Mouse (Mus musculus) hindbrain, postnatal 0 days (tissue): ENCODE results near the gene Parp16. TPM values are rescaled to one million over a fixed set of nuclear protein-coding genes. Genes with fewer than 3 reads are reported as not detected.

Source experiments
- ATAC-seq: fragments of 200-750 bp; cut with Nextera tagmentation; 2 replicates; pipeline ENCODE4 v1.8.0; 2017; ENCODE audit warnings: mild to moderate bottlenecking, moderate TSS enrichment, moderate library complexity
- DNase-seq: peaks from one replicate; pipeline ENCODE4 v3.0.0-alpha.2; 2015; ENCODE audit warnings: low spot score
- H3K27ac ChIP-seq: fragments of 300-500 bp; sonication (generic); 2 replicates; pipeline ENCODE4 v1.5.1; 2014; ENCODE audit warnings: mild to moderate bottlenecking
- H3K27me3 ChIP-seq: fragments of 300-500 bp; sonication (generic); 2 replicates; pipeline ENCODE4 v1.6.1; 2014; ENCODE audit warnings: low read length, mixed read lengths; ENCODE audit not compliant: insufficient read depth
- H3K36me3 ChIP-seq: fragments of 300-500 bp; sonication (generic); 2 replicates; pipeline ENCODE4 v1.6.1; 2014; ENCODE audit warnings: low read length, mixed read lengths; ENCODE audit not compliant: insufficient read depth
- H3K4me1 ChIP-seq: fragments of 300-500 bp; sonication (generic); 2 replicates; pipeline ENCODE4 v1.6.1; 2014; ENCODE audit warnings: antibody characterized with exemption, low read length, mixed read lengths; ENCODE audit not compliant: insufficient read depth
- H3K4me2 ChIP-seq: fragments of 300-500 bp; sonication (generic); 2 replicates; pipeline ENCODE4 v1.6.1; 2014; ENCODE audit warnings: low read depth, mild to moderate bottlenecking, low read length, moderate library complexity, mixed read lengths
- H3K4me3 ChIP-seq: fragments of 300-500 bp; sonication (generic); 2 replicates; pipeline ENCODE4 v1.5.1; 2014; ENCODE audit warnings: low read length
- H3K9ac ChIP-seq: fragments of 300-500 bp; sonication (generic); replicated peaks from 2 replicates; pipeline ENCODE4 v1.6.1; 2014; ENCODE audit warnings: mild to moderate bottlenecking, low read length, moderate library complexity, mixed read lengths
- H3K9me3 ChIP-seq: fragments of 300-500 bp; sonication (generic); 2 replicates; pipeline ENCODE4 v1.6.1; 2016; ENCODE audit warnings: low read length, mixed read lengths
- CTCF ChIP-seq: IDR thresholded peaks from 2 replicates; pipeline ENCODE4 v1.5.1; 2016; ENCODE audit warnings: antibody characterized with exemption, control low read depth, low read depth
- WGBS: fragments of 180-500 bp; shearing (Covaris S2); extraction: QIAGEN DNeasy Blood & Tissue Kit; methylation state at CpG from one replicate; pipeline ENCODE4 v1.1.7; 2014; 5-methylcytosine and 5-hydroxymethylcytosine counted together
- polyA plus RNA-seq: library from polyadenylated mRNA; unstranded; fragments of >200 nt; fragmentation: Nextera tagmentation; extraction: Ambion mirVana; gene quantifications from 2 replicates; pipeline ENCODE4 v1.2.1, GENCODE M21; 2015
- total RNA-seq: library from RNA; depleted of rRNA; stranded (reverse); fragments of >200 nt; gene quantifications from 2 replicates; pipeline ENCODE4 v1.2.3, GENCODE M21; 2014; rRNA removed

Parp16 gene
- 2.6 and 6.7 TPM in 2 replicates for total RNA-seq
- 5.9 and 6.3 TPM in 2 replicates for polyA plus RNA-seq

- Histone ChIP-seq H3K9me3 (no peaks in the 10 kb centered on the region), H3K9ac (peak within 1 kb of the TSS; percentile 37)
These were observed at the start of gene Parp16 for GRCm38 (mm10) chr9:65195053-65195452. Gene Parp16, plus strand, starts transcription at chr9:65195353.

GRCm38 (mm10) chr9:65146001-65146400 lies 49.2 kb upstream of the Parp16 start:
- Histone ChIP-seq H3K27ac (no peak overlapping the region), H3K4me1 (peaks cover 10% of the 10 kb centered on the region), H3K9ac (no peak overlapping the region), H3K36me3 (no peaks in the 10 kb centered on the region), H3K4me2 (no peak overlapping the region), H3K4me3 (no peak overlapping the region), H3K9me3 (no peaks in the 10 kb centered on the region), H3K27me3 (no peaks in the 10 kb centered on the region)
- ATAC-seq: peak; percentile 27; the same call in 1 of the 2 replicates
- no peak for DNase-seq
- TF ChIP-seq CTCF: no peak
- WGBS: 32% methylated on average over 5 of the region's 5 CpGs

More at GRCm38 (mm10) chr9:65195053-65195452, at the start of gene Parp16:
- ATAC-seq: no peak
- DNase-seq: no peak
- Histone ChIP-seq H3K27me3 (no peaks in the 10 kb centered on the region), H3K4me2 (no peak within 1 kb of the TSS), H3K36me3 (no peaks in the 10 kb centered on the region), H3K4me3 (no peak within 1 kb of the TSS), H3K4me1 (peaks cover 6% of the 10 kb centered on the region; the same call in 1 of the 2 replicates), H3K27ac (peak within 1 kb of the TSS; percentile 86)
- no peak for TF ChIP-seq CTCF
- WGBS: 79% methylated on average over 4 of the region's 4 CpGs

GRCm38 (mm10) chr9:65148507-65148906 lies 46.6 kb upstream of the Parp16 start:
- H3K27ac ChIP-seq: no peak overlapping the region

GRCm38 (mm10) chr9:65152711-65153330 lies 42.3 kb upstream of the Parp16 start:
- 26% methylated on average over 6 of the region's 6 CpGs for WGBS
- Histone ChIP-seq H3K27me3 (no peaks in the 10 kb centered on the region), H3K9ac (0 out of 2 replicates have a peak overlapping the region, but pooled peaks have one; percentile 1), H3K4me3 (no peak overlapping the region), H3K9me3 (no peaks in the 10 kb centered on the region), H3K27ac (peak overlapping the region; percentile 67), H3K4me2 (no peak overlapping the region), H3K36me3 (no peaks in the 10 kb centered on the region), H3K4me1 (peaks cover 16% of the 10 kb centered on the region)
- no peak for TF ChIP-seq CTCF
- peak; percentile 57; the same call in 1 of the 2 replicates for ATAC-seq
- no peak for DNase-seq

More at GRCm38 (mm10) chr9:65148507-65148906, 46.6 kb upstream of the Parp16 start:
- H3K27me3 ChIP-seq: no peaks in the 10 kb centered on the region
- WGBS: 81% methylated on average over 7 of the region's 7 CpGs
- ATAC-seq (no peak), DNase-seq (no peak)
- H3K4me1 ChIP-seq: peaks cover 9% of the 10 kb centered on the region; the same call in 1 of the 2 replicates
- no peak for TF ChIP-seq CTCF
- no peak overlapping the region for H3K4me2 ChIP-seq
- no peak overlapping the region for H3K4me3 ChIP-seq
- no peaks in the 10 kb centered on the region for H3K9me3 ChIP-seq
- H3K36me3 ChIP-seq: no peaks in the 10 kb centered on the region
- H3K9ac ChIP-seq: no peak overlapping the region

DNA sequence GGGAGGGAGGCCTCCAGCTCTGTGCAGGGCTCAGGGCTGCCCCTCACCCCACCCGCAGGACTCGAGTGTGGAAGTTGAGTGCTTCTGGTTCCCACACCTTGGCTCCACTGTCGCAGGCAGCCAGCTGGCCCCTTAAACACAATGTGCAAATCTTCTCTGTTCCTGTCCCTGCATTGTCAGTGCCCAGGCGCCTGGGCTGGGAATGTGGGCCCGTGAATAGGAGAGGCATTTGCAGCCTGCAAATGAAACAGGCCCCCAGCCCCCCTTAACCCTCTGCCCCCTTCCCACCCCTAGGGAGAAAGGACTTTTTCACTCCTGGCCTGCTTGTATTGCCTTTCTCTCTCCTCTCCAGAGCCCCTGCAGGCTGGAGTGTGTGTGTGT lies 41.8 kb upstream of the Parp16 start:
- H3K27ac ChIP-seq: peak overlapping the region; percentile 67
- H3K9me3 ChIP-seq: no peaks in the 10 kb centered on the region
- H3K4me2 ChIP-seq: no peak overlapping the region
- peak; percentile 35 for DNase-seq
- H3K9ac ChIP-seq: 0 out of 2 replicates have a peak overlapping the region, but pooled peaks have one; percentile 1
- H3K4me3 ChIP-seq: no peak overlapping the region
- TF ChIP-seq CTCF: no peak
- H3K27me3 ChIP-seq: no peaks in the 10 kb centered on the region
- ATAC-seq: peak; percentile 70; the same call in 1 of the 2 replicates
- WGBS: 15% methylated on average over 5 of the region's 5 CpGs
- H3K4me1 ChIP-seq: peaks cover 16% of the 10 kb centered on the region
- no peaks in the 10 kb centered on the region for H3K36me3 ChIP-seq

- H3K4me3 ChIP-seq: no peak overlapping the region
- H3K9me3 ChIP-seq: no peaks in the 10 kb centered on the region
- H3K4me1 ChIP-seq: peaks cover 16% of the 10 kb centered on the region
- WGBS: 65% methylated on average over 9 of the region's 9 CpGs
- ATAC-seq (no peak), DNase-seq (no peak)
- H3K36me3 ChIP-seq: no peaks in the 10 kb centered on the region
- H3K4me2 ChIP-seq: no peak overlapping the region
- no peaks in the 10 kb centered on the region for H3K27me3 ChIP-seq
- TF ChIP-seq CTCF: no peak
- H3K27ac ChIP-seq: no peak overlapping the region
- H3K9ac ChIP-seq: no peak overlapping the region
These were observed 40.3 kb upstream of the Parp16 start for GRCm38 (mm10) chr9:65154692-65155455.
